Mouse (Mus musculus) gastrocnemius, postnatal 14 days (tissue): Measurements from ENCODE around the gene Olfr288. TPM values are rescaled to one million over a fixed set of nuclear protein-coding genes. Genes with fewer than 3 reads are reported as not detected.

ENCODE experiments used
- DNase-seq: peaks from one replicate; pipeline ENCODE4 v3.0.0; 2021; ENCODE audit warnings: mixed read lengths
- intact Hi-C: fragments of 180-260 bp; cut with DNase I; formaldehyde crosslinking; loops from one replicate; pipeline ENCODE4 v1.15.1; 2025; ENCODE audit warnings: low total_unique reads
- total RNA-seq, 2 experiments: library from RNA; stranded (reverse); gene quantifications; 2 replicates each; pipeline ENCODE4 v1.2.3; 2021

The Olfr288 gene
- total RNA-seq, 2 experiments from 2014 or later = not detected

DNA sequence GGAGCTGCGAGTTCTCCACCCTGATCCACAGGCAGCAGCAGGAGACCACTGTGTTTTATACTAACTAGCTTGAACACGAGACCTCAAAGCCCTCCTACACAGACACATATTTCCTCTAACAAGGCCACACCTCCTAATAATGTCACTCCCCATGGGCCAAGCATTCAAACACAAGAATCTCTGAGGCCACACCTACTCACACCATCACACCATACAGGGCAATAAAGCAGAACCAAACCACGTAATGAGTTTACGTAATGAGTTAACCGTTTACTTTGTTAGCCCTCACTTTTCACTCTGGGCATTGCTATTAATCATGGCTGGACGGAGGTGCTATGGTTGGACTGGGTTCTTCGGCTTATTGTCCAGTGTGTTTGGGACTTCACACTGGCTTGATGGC, 55.6 kb downstream of the Olfr288 start:
- intact Hi-C loops = no loop called here
- DNase-seq = no peak

GRCm38 (mm10) chr15:98136871-98137270, 58.5 kb downstream of the Olfr288 start:
- intact Hi-C loops = no loop called here
- no peak for DNase-seq

Other genes starting within 250 kb of the Olfr288 start
- 1 to 10 TPM; 8.0 to 8.7 TPM for gene Tmem106c, start 231.3 kb downstream of the Olfr288 start, total RNA-seq
- gene Col2a1, start 190.8 kb downstream of the Olfr288 start, total RNA-seq = 10 to 100 TPM; 21.8 to 23.5 TPM
- 1,000 to 10,000 TPM; 1,399 to 1,520 TPM for gene Pfkm, start 103.0 kb downstream of the Olfr288 start, total RNA-seq
- gene Senp1, start 101.8 kb downstream of the Olfr288 start, total RNA-seq = 1 to 10 TPM; 6.8 to 7.0 TPM
- gene Asb8, start 29.9 kb downstream of the Olfr288 start, total RNA-seq = 100 to 1,000 TPM; 146 to 157 TPM
- not detected for gene Ccdc184, start 28.4 kb downstream of the Olfr288 start, total RNA-seq
- not detected for gene Gm44579, start 25.4 kb upstream of the Olfr288 start, total RNA-seq
- gene Olfr287, start 25.5 kb upstream of the Olfr288 start, total RNA-seq = not detected
- not detected for gene Olfr286, start 38.9 kb upstream of the Olfr288 start, total RNA-seq
- not detected for gene H1fnt, start 61.8 kb upstream of the Olfr288 start, total RNA-seq
- gene Zfp641, start 100.6 kb upstream of the Olfr288 start, total RNA-seq = 10 to 100 TPM; 12.3 to 14.9 TPM
- gene Olfr285, start 121.8 kb upstream of the Olfr288 start, total RNA-seq = not detected
- gene Olfr284, start 145.4 kb upstream of the Olfr288 start, total RNA-seq = not detected
- not detected for gene Olfr283, start 185.4 kb upstream of the Olfr288 start, total RNA-seq
- gene Olfr282, start 235.7 kb upstream of the Olfr288 start, total RNA-seq = not detected